Mouse (Mus musculus): ENCODE measurements around the gene 1700067K01Rik.

DNA sequence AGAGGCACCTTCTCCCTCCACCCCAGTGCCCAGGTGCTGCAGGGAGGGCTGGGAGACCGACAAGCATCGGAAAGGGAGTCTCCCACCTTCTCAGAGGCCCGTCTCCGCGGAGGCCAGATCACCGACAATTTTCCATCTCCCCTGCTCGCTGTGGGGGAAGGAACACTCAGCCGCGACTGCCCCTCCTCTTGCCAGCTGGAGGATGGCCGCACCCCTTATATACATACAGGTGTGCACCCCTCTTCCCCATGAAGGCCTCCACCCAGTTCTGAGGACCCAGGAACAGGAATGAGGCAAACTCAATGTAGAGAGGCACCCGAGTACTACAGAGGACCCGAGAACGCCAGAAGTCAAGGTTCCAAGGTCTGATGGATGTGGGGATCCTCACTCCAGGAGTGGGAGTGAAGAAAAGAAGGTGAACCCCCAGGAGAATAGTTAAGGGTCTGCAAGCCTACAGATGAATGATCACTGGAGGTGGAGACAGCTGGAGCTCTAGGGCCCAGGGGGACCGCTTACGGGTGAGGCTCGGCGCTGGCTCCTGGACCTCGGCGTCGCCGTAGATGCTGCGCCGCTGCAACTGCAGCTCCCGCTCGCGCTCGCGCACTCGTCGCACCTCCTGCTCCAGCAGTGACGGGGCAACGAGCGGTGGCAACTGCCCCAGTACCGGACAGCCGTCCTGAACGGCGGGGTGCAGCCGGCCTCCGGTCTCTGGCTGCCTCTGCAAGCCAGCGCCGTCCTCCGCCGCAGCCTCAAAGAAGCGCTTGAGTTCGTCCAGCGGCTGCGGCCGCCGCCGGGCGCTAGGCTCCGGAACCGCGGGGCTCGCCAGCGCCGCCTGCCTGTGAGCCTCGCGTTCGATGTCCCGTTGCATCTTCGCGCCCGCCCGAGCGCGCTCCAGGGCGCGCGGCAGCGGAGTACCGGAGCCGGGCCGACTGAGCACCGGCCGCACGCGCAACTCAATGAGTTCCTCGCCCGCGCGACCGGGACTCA, 9.6 kb downstream of the 1700067K01Rik start:
- TF ChIP-seq CTCF (IDR thresholded peaks at IDR 0.05; ENCODE audit: borderline replicate concordance, extremely low read depth, insufficient read depth, insufficient read length) (peak; percentile 69), POLR2A (IDR thresholded peaks at IDR 0.05; ENCODE audit: borderline replicate concordance, extremely low read depth, insufficient read depth, insufficient read length, poor library complexity, severe bottlenecking) (no peak)
